Mouse (Mus musculus): ENCODE data around the gene Zfp580. TPM values are rescaled to one million over a fixed set of nuclear protein-coding genes. Genes with fewer than 3 reads are reported as not detected.

The Zfp580 gene
- polyA plus RNA-seq, 1 experiment from 2014 or later, result 21.6 TPM

DNA sequence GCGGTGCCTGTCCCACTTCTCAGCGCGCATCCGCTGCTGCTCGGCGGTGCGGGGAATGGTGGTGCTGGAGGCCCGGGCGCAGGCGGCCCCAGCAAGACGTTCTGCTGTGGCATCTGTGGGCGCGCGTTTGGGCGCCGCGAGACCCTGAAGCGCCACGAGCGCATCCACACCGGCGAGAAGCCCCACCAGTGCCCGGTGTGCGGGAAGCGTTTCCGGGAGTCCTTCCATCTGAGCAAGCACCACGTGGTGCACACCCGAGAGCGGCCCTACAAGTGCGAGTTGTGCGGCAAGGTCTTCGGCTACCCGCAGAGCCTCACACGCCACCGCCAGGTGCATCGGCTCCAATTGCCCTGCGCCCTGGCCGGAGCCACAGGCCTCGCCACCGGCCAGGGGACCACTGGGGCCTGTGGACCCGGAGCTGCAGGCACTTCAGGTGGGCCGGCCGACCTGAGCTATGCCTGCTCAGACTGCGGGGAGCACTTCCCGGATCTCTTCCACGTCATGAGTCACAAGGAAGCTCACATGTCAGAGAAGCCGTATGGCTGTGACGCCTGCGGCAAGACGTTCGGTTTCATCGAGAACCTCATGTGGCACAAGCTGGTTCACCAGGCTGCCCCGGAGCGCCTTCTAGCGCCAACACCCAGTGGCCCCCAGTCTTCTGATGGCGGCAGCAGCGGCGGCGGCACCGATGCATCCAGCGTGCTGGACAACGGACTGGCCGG, 20.6 kb upstream of the Zfp580 start:
- no peaks in the 10 kb centered on the region for H3K4me1 ChIP-seq (replicated peaks; ENCODE audit: control insufficient read depth, insufficient read depth)
- TF ChIP-seq CTCF (IDR thresholded peaks at IDR 0.05; ENCODE audit: low read depth) (no peak), EP300 (optimal IDR thresholded peaks at IDR 0.05) (no peak)
- peaks cover 51% of the 10 kb centered on the region for H3K36me3 ChIP-seq (ENCODE audit: control insufficient read depth, insufficient read depth, low read length)
- DNase-seq (ENCODE audit: low spot score) (no peak), ATAC-seq (ENCODE audit: low FRiP score, low TSS enrichment) (no peak)
- no peaks in the 10 kb centered on the region for H3K27me3 ChIP-seq (ENCODE audit: control insufficient read depth, insufficient read depth, low read length)
- 88% methylated on average over 63 of the region's 63 CpGs for WGBS
- no peak overlapping the region for H3K4me3 ChIP-seq (ENCODE audit: low read depth, low read length)
- H3K4me2 ChIP-seq (replicated peaks; ENCODE audit: low read depth), result no peak overlapping the region
- H3K27ac ChIP-seq (replicated peaks), result no peak overlapping the region
- peaks cover 11% of the 10 kb centered on the region for H3K9me3 ChIP-seq (ENCODE audit: control insufficient read depth, low read length)
- no peak overlapping the region for H3K9ac ChIP-seq (ENCODE audit: low read length)

DNA sequence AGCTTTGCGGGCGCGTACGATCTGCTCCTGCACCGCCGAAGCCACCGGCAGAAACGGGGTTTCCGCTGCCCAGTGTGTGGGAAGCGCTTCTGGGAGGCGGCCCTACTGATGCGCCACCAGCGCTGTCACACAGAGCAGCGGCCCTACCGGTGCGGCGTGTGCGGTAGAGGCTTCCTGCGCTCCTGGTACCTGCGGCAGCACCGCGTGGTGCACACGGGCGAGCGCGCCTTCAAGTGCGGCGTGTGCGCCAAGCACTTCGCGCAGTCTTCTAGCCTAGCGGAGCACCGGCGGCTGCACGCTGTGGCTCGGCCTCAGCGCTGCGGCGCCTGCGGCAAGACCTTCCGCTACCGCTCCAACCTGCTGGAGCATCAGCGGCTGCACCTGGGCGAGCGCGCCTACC, 19.8 kb upstream of the Zfp580 start:
- no peaks in the 10 kb centered on the region for H3K27me3 ChIP-seq (ENCODE audit: control insufficient read depth, insufficient read depth, low read length)
- H3K4me3 ChIP-seq (ENCODE audit: low read depth, low read length), result no peak overlapping the region
- no peak overlapping the region for H3K9ac ChIP-seq (ENCODE audit: low read length)
- peaks cover 11% of the 10 kb centered on the region for H3K9me3 ChIP-seq (ENCODE audit: control insufficient read depth, low read length)
- 86% methylated on average over 45 of the region's 46 CpGs for WGBS
- no peak overlapping the region for H3K4me2 ChIP-seq (replicated peaks; ENCODE audit: low read depth)
- TF ChIP-seq EP300 (optimal IDR thresholded peaks at IDR 0.05) (no peak), CTCF (IDR thresholded peaks at IDR 0.05; ENCODE audit: low read depth) (no peak)
- H3K36me3 ChIP-seq (ENCODE audit: control insufficient read depth, insufficient read depth, low read length), result peaks cover 50% of the 10 kb centered on the region
- DNase-seq (ENCODE audit: low spot score), result no peak
- H3K27ac ChIP-seq (replicated peaks), result no peak overlapping the region
- no peak for ATAC-seq (ENCODE audit: low FRiP score, low TSS enrichment)
- no peaks in the 10 kb centered on the region for H3K4me1 ChIP-seq (replicated peaks; ENCODE audit: control insufficient read depth, insufficient read depth)

DNA sequence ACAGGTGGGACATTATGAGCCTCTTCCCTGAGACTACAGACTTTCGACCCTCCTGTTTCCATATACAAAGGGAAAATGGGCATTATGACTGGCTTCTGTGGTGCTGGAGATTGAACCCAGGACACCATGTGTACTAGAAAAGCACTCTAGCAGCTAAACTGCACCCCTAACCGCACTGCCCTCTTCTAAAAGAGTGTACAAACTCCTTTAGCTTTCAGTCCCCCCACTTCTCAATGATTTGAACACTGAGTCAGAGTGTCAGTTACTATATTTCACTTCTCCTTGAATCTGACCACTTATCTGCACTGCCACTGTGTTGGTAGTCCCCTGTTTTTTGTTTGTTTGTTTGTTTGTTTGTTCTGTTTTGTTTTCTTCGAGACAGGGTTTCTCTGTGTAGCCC, 17.5 kb upstream of the Zfp580 start, which contains the start of gene 4632433K11Rik:
TSS of gene 4632433K11Rik (plus strand) at position 301 of the 400 bp plus-strand sequence.
- TF ChIP-seq CTCF (IDR thresholded peaks at IDR 0.05; ENCODE audit: low read depth), result no peak
- 83% methylated on average over 3 of the region's 3 CpGs for WGBS
- Histone ChIP-seq H3K27me3 (ENCODE audit: control insufficient read depth, insufficient read depth, low read length) (no peaks in the 10 kb centered on the region), H3K4me3 (ENCODE audit: low read depth, low read length) (no peak within 1 kb of the TSS), H3K4me2 (replicated peaks; ENCODE audit: low read depth) (no peak within 1 kb of the TSS), H3K27ac (replicated peaks) (no peak within 1 kb of the TSS), H3K9ac (ENCODE audit: low read length) (no peak within 1 kb of the TSS), H3K36me3 (ENCODE audit: control insufficient read depth, insufficient read depth, low read length) (peaks cover 45% of the 10 kb centered on the region), H3K9me3 (ENCODE audit: control insufficient read depth, low read length) (peaks cover 11% of the 10 kb centered on the region), H3K4me1 (replicated peaks; ENCODE audit: control insufficient read depth, insufficient read depth) (no peaks in the 10 kb centered on the region)
- DNase-seq (ENCODE audit: low spot score) (no peak), ATAC-seq (ENCODE audit: low FRiP score, low TSS enrichment) (no peak)

DNA sequence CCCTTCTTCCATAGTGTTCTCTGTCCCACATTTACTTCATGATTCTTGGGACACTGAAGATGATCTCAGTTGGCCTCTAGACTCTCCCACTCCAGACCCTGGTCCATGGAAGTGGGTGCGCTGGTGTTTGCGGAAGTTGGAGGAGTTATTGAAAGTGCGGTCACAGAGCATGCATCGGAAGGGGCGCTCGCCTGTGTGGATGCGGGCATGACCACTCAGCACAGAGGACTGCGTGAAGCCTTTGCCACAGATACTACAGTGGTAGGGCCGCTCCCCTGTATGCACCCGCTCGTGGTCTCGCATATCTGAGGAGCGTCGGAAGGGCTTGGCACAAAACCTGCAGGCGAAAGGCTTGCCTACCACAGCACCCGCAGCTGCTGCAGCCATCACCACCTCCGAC, 15.7 kb upstream of the Zfp580 start:
- Histone ChIP-seq H3K4me1 (replicated peaks; ENCODE audit: control insufficient read depth, insufficient read depth) (no peaks in the 10 kb centered on the region), H3K27ac (replicated peaks) (no peak overlapping the region), H3K36me3 (ENCODE audit: control insufficient read depth, insufficient read depth, low read length) (peaks cover 26% of the 10 kb centered on the region), H3K9ac (ENCODE audit: low read length) (no peak overlapping the region), H3K4me3 (ENCODE audit: low read depth, low read length) (no peak overlapping the region), H3K9me3 (ENCODE audit: control insufficient read depth, low read length) (peaks cover 6% of the 10 kb centered on the region), H3K4me2 (replicated peaks; ENCODE audit: low read depth) (no peak overlapping the region), H3K27me3 (ENCODE audit: control insufficient read depth, insufficient read depth, low read length) (no peaks in the 10 kb centered on the region)
- no peak for ATAC-seq (ENCODE audit: low FRiP score, low TSS enrichment)
- WGBS, result 96% methylated on average over 17 of the region's 17 CpGs
- TF ChIP-seq CTCF (IDR thresholded peaks at IDR 0.05; ENCODE audit: low read depth), result no peak
- TF ChIP-seq EP300 (optimal IDR thresholded peaks at IDR 0.05), result no peak
- DNase-seq (ENCODE audit: low spot score), result no peak

DNA sequence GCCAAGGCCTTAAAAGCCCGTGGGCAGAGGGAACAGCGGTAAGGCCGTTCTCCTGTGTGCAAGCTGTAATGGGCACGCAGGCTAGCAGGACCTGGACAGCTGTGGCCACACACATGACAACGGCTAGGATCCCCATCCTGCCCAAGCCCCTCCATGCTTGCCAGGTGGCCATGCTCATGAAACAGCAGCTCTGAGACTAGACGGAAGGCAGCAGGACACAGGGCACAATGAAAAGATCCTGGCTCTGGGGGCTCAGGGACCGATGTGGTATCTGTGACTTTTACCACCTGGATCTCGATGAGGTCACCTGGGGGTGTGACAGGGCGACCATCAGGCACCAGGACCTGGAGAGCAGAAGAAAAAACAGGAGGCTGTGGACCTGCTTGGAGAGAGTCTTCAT, 15.2 kb upstream of the Zfp580 start:
- TF ChIP-seq EP300 (optimal IDR thresholded peaks at IDR 0.05), result no peak
- no peak for TF ChIP-seq CTCF (IDR thresholded peaks at IDR 0.05; ENCODE audit: low read depth)
- no peak for DNase-seq (ENCODE audit: low spot score)
- ATAC-seq (ENCODE audit: low FRiP score, low TSS enrichment), result no peak
- no peak overlapping the region for H3K9ac ChIP-seq (ENCODE audit: low read length)
- H3K9me3 ChIP-seq (ENCODE audit: control insufficient read depth, low read length), result peaks cover 1% of the 10 kb centered on the region
- no peak overlapping the region for H3K4me2 ChIP-seq (replicated peaks; ENCODE audit: low read depth)
- H3K27ac ChIP-seq (replicated peaks), result no peak overlapping the region
- no peak overlapping the region for H3K4me3 ChIP-seq (ENCODE audit: low read depth, low read length)
- H3K36me3 ChIP-seq (ENCODE audit: control insufficient read depth, insufficient read depth, low read length), result peaks cover 21% of the 10 kb centered on the region
- no peaks in the 10 kb centered on the region for H3K4me1 ChIP-seq (replicated peaks; ENCODE audit: control insufficient read depth, insufficient read depth)
- H3K27me3 ChIP-seq (ENCODE audit: control insufficient read depth, insufficient read depth, low read length), result no peaks in the 10 kb centered on the region
- 96% methylated on average over 9 of the region's 9 CpGs for WGBS

DNA sequence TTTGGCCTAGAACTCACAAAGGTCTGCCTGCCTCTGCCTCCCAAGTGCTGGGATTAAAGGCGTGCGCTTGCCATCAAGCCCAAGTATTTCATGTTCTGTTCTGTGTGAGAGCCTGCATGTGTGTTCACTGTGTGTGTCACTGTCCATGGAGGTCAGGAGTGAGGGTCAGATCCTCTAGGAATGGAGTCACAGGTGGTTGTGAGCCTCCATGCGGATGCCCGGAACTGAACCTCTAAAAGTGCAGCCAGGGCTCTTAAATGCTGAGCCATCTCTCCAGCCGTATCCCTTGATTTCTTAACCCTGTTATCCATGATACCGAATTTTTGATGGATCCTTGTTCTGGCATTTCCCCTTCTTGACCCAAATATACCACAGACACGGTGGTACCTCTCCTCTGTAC, 14.3 kb upstream of the Zfp580 start:
- WGBS, result 90% methylated on average over 7 of the region's 7 CpGs
- Histone ChIP-seq H3K27ac (replicated peaks) (no peak overlapping the region), H3K9me3 (ENCODE audit: control insufficient read depth, low read length) (no peaks in the 10 kb centered on the region), H3K36me3 (ENCODE audit: control insufficient read depth, insufficient read depth, low read length) (peaks cover 12% of the 10 kb centered on the region), H3K4me1 (replicated peaks; ENCODE audit: control insufficient read depth, insufficient read depth) (no peaks in the 10 kb centered on the region), H3K4me2 (replicated peaks; ENCODE audit: low read depth) (no peak overlapping the region), H3K4me3 (ENCODE audit: low read depth, low read length) (no peak overlapping the region), H3K27me3 (ENCODE audit: control insufficient read depth, insufficient read depth, low read length) (no peaks in the 10 kb centered on the region), H3K9ac (ENCODE audit: low read length) (no peak overlapping the region)
- no peak for ATAC-seq (ENCODE audit: low FRiP score, low TSS enrichment)
- TF ChIP-seq CTCF (IDR thresholded peaks at IDR 0.05; ENCODE audit: low read depth) (no peak), EP300 (optimal IDR thresholded peaks at IDR 0.05) (no peak)
- no peak for DNase-seq (ENCODE audit: low spot score)
